Mouse (Mus musculus) cerebellum, adult 9-10 months (tissue): ENCODE results near the gene Thy1.

ENCODE experiments used
- DNase-seq: peaks from one replicate; pipeline ENCODE4 v3.0.0; 2022

The Thy1 gene

GRCm38 (mm10) chr9:44070113-44070843, 27.1 kb downstream of the Thy1 start:
- peak; percentile 50 for DNase-seq

GRCm38 (mm10) chr9:44070844-44071231, 27.7 kb downstream of the Thy1 start:
- peak; percentile 38 for DNase-seq

GRCm38 (mm10) chr9:44071914-44072598, 28.9 kb downstream of the Thy1 start:
- DNase-seq = peak; percentile 57

- peak; percentile 52 for DNase-seq
These were observed 29.4 kb downstream of the Thy1 start for GRCm38 (mm10) chr9:44072599-44072915.

GRCm38 (mm10) chr9:44073115-44073514, 29.9 kb downstream of the Thy1 start:
- peak; percentile 73 for DNase-seq

GRCm38 (mm10) chr9:44074395-44075275, 31.5 kb downstream of the Thy1 start:
- peak; percentile 81 for DNase-seq

GRCm38 (mm10) chr9:44075276-44075995, 32.3 kb downstream of the Thy1 start:
- peak; percentile 72 for DNase-seq

- DNase-seq = no peak
These were observed 33.0 kb downstream of the Thy1 start for GRCm38 (mm10) chr9:44075996-44076763.

- DNase-seq = peak; percentile 88
These were observed 33.6 kb downstream of the Thy1 start for GRCm38 (mm10) chr9:44076764-44077120.

- peak; percentile 51 for DNase-seq
These were observed 34.2 kb downstream of the Thy1 start for GRCm38 (mm10) chr9:44077266-44077910.

GRCm38 (mm10) chr9:44078136-44078797, 35.1 kb downstream of the Thy1 start:
- no peak for DNase-seq

GRCm38 (mm10) chr9:44078955-44079756, 36.0 kb downstream of the Thy1 start:
- DNase-seq = peak; percentile 98

GRCm38 (mm10) chr9:44079997-44080780, 37.0 kb downstream of the Thy1 start:
- peak; percentile 64 for DNase-seq

- peak; percentile 71 for DNase-seq
These were observed 37.8 kb downstream of the Thy1 start for GRCm38 (mm10) chr9:44080953-44081352.

GRCm38 (mm10) chr9:44081581-44081980, 38.4 kb downstream of the Thy1 start:
- peak; percentile 50 for DNase-seq

- no peak for DNase-seq
These were observed 39.1 kb downstream of the Thy1 start for GRCm38 (mm10) chr9:44082266-44082665.

GRCm38 (mm10) chr9:44083392-44084121, 40.4 kb downstream of the Thy1 start:
- peak; percentile 71 for DNase-seq

GRCm38 (mm10) chr9:44084236-44084635, 41.1 kb downstream of the Thy1 start:
- no peak for DNase-seq
